Mouse (Mus musculus) myocyte (in vitro differentiated cells): ENCODE results near the gene 2510009E07Rik. TPM values are rescaled to one million over a fixed set of nuclear protein-coding genes. Genes with fewer than 3 reads are reported as not detected.

ENCODE experiments used
- H3K27me3 ChIP-seq: one replicate; pipeline ENCODE4 v1.6.1; 2011; ENCODE audit not compliant: control insufficient read depth, insufficient read depth, insufficient read length
- H3K36me3 ChIP-seq: one replicate; pipeline ENCODE4 v1.6.1; 2011; ENCODE audit not compliant: control insufficient read depth, insufficient read depth
- H3K4me2 ChIP-seq: one replicate; pipeline ENCODE4 v1.6.1; 2011; ENCODE audit warnings: low read depth, control low read depth
- H3K4me3 ChIP-seq: one replicate; pipeline ENCODE4 v1.5.1; 2011; ENCODE audit warnings: mild to moderate bottlenecking, control low read depth, moderate library complexity
- H3K79me2 ChIP-seq: one replicate; pipeline ENCODE4 v1.6.1; 2011; ENCODE audit not compliant: control insufficient read depth, insufficient read depth
- H3ac ChIP-seq: one replicate; pipeline ENCODE4 v1.6.1; 2011; ENCODE audit not compliant: control insufficient read depth, insufficient read length
- CEBPB ChIP-seq: IDR thresholded peaks from 2 replicates; pipeline ENCODE4 v1.6.1; 2011; ENCODE audit warnings: mild to moderate bottlenecking, moderate library complexity; ENCODE audit not compliant: poor library complexity, insufficient read depth, severe bottlenecking
- E2F4 ChIP-seq: IDR thresholded peaks from one replicate; pipeline ENCODE4 v1.6.1; 2011; ENCODE audit warnings: mild to moderate bottlenecking, control low read depth, moderate library complexity; ENCODE audit not compliant: insufficient read depth
- MAX ChIP-seq: IDR thresholded peaks from one replicate; pipeline ENCODE4 v1.6.1; 2011; ENCODE audit warnings: low read depth, mild to moderate bottlenecking, control low read depth
- MYOD1 ChIP-seq, 3 experiments: IDR thresholded peaks; one replicate each; pipeline ENCODE4 v1.6.1; 2011; ENCODE audit warnings: control low read depth in 2 of 3, low read depth in 2 of 3, mild to moderate bottlenecking in 2 of 3, moderate library complexity in 1 of 3; ENCODE audit not compliant: insufficient read length in 2 of 3, control insufficient read depth in 1 of 3
- MYOG ChIP-seq, 3 experiments: IDR thresholded peaks; one replicate each; pipeline ENCODE4 v1.6.1; 2011; ENCODE audit warnings: control low read depth in 2 of 3, low read depth in 2 of 3, mild to moderate bottlenecking in 2 of 3; ENCODE audit not compliant: insufficient read length in 2 of 3, control insufficient read depth in 1 of 3, insufficient read depth in 1 of 3
- POLR2A ChIP-seq: IDR thresholded peaks from one replicate; pipeline ENCODE4 v1.6.1; 2011; ENCODE audit warnings: low read depth, mild to moderate bottlenecking, control low read depth, moderate library complexity; ENCODE audit not compliant: insufficient read length
- POLR2AphosphoS2 ChIP-seq: IDR thresholded peaks from one replicate; pipeline ENCODE4 v1.6.1; 2011; ENCODE audit warnings: low read depth, control low read depth; ENCODE audit not compliant: insufficient read length
- REST ChIP-seq: IDR thresholded peaks from one replicate; pipeline ENCODE4 v1.6.1; 2011; ENCODE audit warnings: mild to moderate bottlenecking, control low read depth, moderate library complexity; ENCODE audit not compliant: insufficient read depth, insufficient read length
- SRF ChIP-seq: IDR thresholded peaks from one replicate; pipeline ENCODE4 v1.6.1; 2011; ENCODE audit warnings: low read depth; ENCODE audit not compliant: control insufficient read depth, insufficient read length
- TCF12 ChIP-seq: IDR thresholded peaks from one replicate; pipeline ENCODE4 v1.6.1; 2011; ENCODE audit warnings: mild to moderate bottlenecking, control low read depth; ENCODE audit not compliant: poor library complexity, insufficient read depth, severe bottlenecking
- TCF3 ChIP-seq: IDR thresholded peaks from one replicate; pipeline ENCODE4 v1.6.1; 2011; ENCODE audit warnings: low read depth, control low read depth; ENCODE audit not compliant: insufficient read length
- USF1 ChIP-seq: IDR thresholded peaks from one replicate; pipeline ENCODE4 v1.6.1; 2011; ENCODE audit warnings: low read depth, mild to moderate bottlenecking, control low read depth, moderate library complexity
- polyA plus RNA-seq: library from polyadenylated mRNA; unstranded; fragments of >200 nt; fragmentation: generic; extraction: Trizol; gene quantifications from one replicate; pipeline ENCODE4 v1.2.1, GENCODE M21; 2012; ENCODE audit warnings: missing spikeins

Gene 2510009E07Rik
- polyA plus RNA-seq, 1 experiment = 4.4 TPM

DNA sequence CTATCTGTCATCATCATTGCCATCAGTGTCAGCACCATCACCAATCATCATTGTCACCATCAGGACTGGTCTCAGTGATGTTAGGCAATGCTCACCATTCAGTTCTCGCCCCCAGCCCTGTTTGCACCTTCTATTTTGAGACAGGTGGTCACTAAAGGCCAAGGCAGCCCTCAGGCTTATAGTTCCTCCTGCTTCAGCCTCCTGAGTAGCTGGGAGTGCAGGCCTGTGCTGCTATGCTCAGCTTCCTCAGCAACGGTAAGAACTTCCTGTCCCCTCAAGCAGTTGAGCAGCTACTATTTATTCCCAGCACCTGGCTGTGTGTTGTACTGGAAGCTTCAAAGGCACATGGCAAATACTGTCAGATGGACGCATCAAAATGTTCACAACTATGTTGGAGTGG lies 3.7 kb upstream of the 2510009E07Rik start:
- no peak for TF ChIP-seq MYOG (IDR thresholded peaks at IDR 0.05; ENCODE audit: control insufficient read depth in 1 of 3, insufficient read depth in 1 of 3, insufficient read length in 2 of 3, low read depth in 2 of 3)
- TF ChIP-seq CEBPB = no peak
- no peak for TF ChIP-seq MYOD1 (IDR thresholded peaks at IDR 0.05; ENCODE audit: control insufficient read depth in 1 of 3, insufficient read length in 2 of 3, low read depth in 2 of 3)
- no peak for TF ChIP-seq TCF12
- TF ChIP-seq MAX = no peak
- TF ChIP-seq USF1 = no peak
- TF ChIP-seq POLR2A = no peak
- TF ChIP-seq SRF = no peak
- TF ChIP-seq POLR2AphosphoS2 = no peak
- TF ChIP-seq REST = no peak
- TF ChIP-seq E2F4 = no peak
- no peaks in the 10 kb centered on the region for H3K27me3 ChIP-seq
- no peak overlapping the region for H3ac ChIP-seq
- no peak overlapping the region for H3K4me3 ChIP-seq
- H3K36me3 ChIP-seq = no peaks in the 10 kb centered on the region
- no peaks in the 10 kb centered on the region for H3K79me2 ChIP-seq
- H3K4me2 ChIP-seq = no peak overlapping the region

DNA sequence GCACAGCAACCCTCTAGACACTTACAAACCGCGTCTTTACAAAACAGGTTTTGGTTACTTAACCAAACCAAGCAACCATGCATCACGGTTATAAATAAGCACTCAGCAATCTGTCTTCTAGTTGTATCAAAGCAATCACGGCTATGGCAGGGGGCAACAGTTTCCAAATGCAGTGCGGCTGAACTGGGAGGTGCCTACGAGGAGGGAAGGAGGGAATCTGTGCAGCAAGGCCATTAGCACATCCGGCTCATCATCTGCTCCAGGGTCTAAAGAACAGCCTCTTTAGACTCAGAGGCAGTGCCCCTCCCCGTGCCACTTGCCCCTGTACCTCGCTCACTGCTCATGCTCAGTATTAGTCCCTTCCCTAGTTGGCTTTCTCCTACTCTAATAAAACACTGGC lies 2.5 kb upstream of the 2510009E07Rik start:
- no peak for TF ChIP-seq REST
- no peak for TF ChIP-seq MAX
- TF ChIP-seq TCF3 = no peak
- TF ChIP-seq E2F4 = no peak
- no peak for TF ChIP-seq TCF12
- no peak for TF ChIP-seq SRF
- no peak for TF ChIP-seq MYOG (IDR thresholded peaks at IDR 0.05; ENCODE audit: control insufficient read depth in 1 of 3, insufficient read depth in 1 of 3, insufficient read length in 2 of 3, low read depth in 2 of 3)
- TF ChIP-seq MYOD1 (IDR thresholded peaks at IDR 0.05; ENCODE audit: control insufficient read depth in 1 of 3, insufficient read length in 2 of 3, low read depth in 2 of 3) = no peak
- no peak for TF ChIP-seq POLR2A
- H3K36me3 ChIP-seq = no peaks in the 10 kb centered on the region
- no peak overlapping the region for H3K4me2 ChIP-seq
- no peaks in the 10 kb centered on the region for H3K27me3 ChIP-seq
- H3K79me2 ChIP-seq = no peaks in the 10 kb centered on the region
- H3K4me3 ChIP-seq = no peak overlapping the region
- H3ac ChIP-seq = no peak overlapping the region

DNA sequence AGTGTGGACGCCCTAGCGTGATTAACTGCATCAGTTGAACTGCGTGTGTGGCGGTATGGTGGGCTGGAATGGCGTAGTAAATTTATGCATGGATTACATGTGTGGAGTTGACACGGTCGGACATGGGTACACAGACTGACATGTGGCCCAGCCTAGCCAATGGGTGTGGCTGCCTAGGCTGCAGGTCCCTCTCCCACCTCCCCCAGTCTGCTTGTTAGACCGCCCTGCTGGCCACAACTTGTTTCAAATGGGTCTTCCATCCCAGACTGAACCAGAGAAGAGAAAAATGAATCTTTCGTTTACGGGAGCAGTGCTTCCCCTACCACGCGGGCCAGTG lies 745 bp upstream of the 2510009E07Rik start:
- Histone ChIP-seq H3K79me2 (no peaks in the 10 kb centered on the region), H3K4me3 (peak overlapping the region; percentile 32), H3K36me3 (no peaks in the 10 kb centered on the region), H3ac (peak overlapping the region; percentile 80), H3K4me2 (peak overlapping the region; percentile 83), H3K27me3 (no peaks in the 10 kb centered on the region)
- TF ChIP-seq MYOD1 (IDR thresholded peaks at IDR 0.05; ENCODE audit: control insufficient read depth in 1 of 3, insufficient read length in 2 of 3, low read depth in 2 of 3) (no peak), MAX (no peak), TCF3 (no peak)

DNA sequence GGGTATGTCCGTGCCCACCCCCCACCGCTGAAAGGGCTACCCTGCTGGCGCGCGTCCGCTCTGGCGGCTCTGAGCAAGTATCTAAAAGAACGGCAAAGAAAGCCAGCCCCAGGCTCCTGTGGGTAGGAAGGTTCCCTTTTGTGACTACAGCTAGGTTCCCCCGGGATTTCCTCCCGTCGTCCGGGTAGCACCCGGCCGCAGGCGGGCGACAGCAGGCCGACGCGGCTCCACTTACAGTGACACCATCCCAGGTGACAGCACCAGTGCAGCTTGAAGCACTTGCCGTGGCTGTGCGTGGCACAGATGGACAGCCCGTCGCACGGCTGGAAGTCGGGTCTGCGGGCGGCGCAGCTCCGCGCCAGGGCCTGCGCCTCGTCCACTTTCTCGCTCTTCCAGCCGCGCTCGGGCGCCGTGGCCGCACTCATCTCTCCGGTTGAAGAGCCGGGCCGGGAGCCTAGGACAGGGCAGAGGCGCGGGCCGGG lies 443 bp downstream of the 2510009E07Rik start:
- H3K4me3 ChIP-seq = peak overlapping the region; percentile 32
- H3K79me2 ChIP-seq = no peaks in the 10 kb centered on the region
- H3K27me3 ChIP-seq = no peaks in the 10 kb centered on the region
- H3K36me3 ChIP-seq = no peaks in the 10 kb centered on the region
- H3K4me2 ChIP-seq = peak overlapping the region; percentile 83
- TF ChIP-seq MYOD1 (IDR thresholded peaks at IDR 0.05; ENCODE audit: control insufficient read depth in 1 of 3, insufficient read length in 2 of 3, low read depth in 2 of 3) (peak in 1 of 3 experiments; percentile 28), POLR2A (no peak)
- H3ac ChIP-seq = peak overlapping the region; percentile 80

DNA sequence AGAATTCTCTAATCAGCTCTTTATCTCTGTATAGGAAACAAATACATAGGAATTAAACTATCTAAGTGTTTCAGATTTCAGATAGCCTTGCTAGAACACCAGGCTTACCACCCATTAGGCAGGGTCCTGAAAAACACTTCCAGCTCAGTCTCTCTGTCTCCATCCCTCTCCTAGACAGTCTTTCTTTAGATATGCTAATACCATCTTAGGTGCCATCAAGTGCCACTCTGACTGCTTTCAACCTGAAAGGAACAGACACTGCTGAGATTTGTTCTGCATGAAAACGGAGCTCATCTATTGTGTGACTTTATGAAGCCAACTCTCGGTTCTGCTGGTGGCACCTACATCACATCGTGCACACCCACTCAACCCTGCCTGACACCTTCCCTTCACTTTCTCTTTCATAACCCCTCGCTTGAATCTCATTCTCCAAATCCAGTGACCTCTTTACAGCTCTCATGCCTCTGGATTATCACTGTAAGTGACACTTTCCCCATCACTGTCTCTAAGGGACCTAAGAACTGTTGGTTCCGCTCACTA lies 4.2 kb downstream of the 2510009E07Rik start:
- Histone ChIP-seq H3K79me2 (no peaks in the 10 kb centered on the region), H3K4me2 (no peak overlapping the region), H3K4me3 (no peak overlapping the region), H3ac (no peak overlapping the region), H3K27me3 (no peaks in the 10 kb centered on the region), H3K36me3 (no peaks in the 10 kb centered on the region)
- TF ChIP-seq POLR2A (no peak), USF1 (no peak), TCF3 (no peak), MYOG (IDR thresholded peaks at IDR 0.05; ENCODE audit: control insufficient read depth in 1 of 3, insufficient read depth in 1 of 3, insufficient read length in 2 of 3, low read depth in 2 of 3) (no peak), TCF12 (no peak), POLR2AphosphoS2 (no peak), SRF (no peak), REST (no peak), MAX (no peak), CEBPB (no peak), MYOD1 (IDR thresholded peaks at IDR 0.05; ENCODE audit: control insufficient read depth in 1 of 3, insufficient read length in 2 of 3, low read depth in 2 of 3) (no peak), E2F4 (no peak)
